Mouse (Mus musculus) forebrain, embryonic 11.5 days (tissue): ENCODE data around the gene Cpsf4. TPM values are rescaled to one million over a fixed set of nuclear protein-coding genes. Genes with fewer than 3 reads are reported as not detected.
A peak's percentile ranks its signal among the peaks of the same experiment; 100 is the strongest.

Experiments
- ATAC-seq: fragments of 200-750 bp; cut with Nextera tagmentation; replicated peaks from 2 replicates; pipeline ENCODE4 v1.8.0; 2017; ENCODE audit warnings: moderate TSS enrichment; ENCODE audit not compliant: low FRiP score
- DNase-seq: peaks from one replicate; pipeline ENCODE4 v3.0.0-alpha.2; 2017; ENCODE audit warnings: low spot score
- H3K27ac ChIP-seq: fragments of 300-500 bp; sonication (generic); 2 replicates; pipeline ENCODE4 v1.5.1; 2014; ENCODE audit warnings: low read depth, low read length
- H3K27me3 ChIP-seq: fragments of 300-500 bp; sonication (generic); 2 replicates; pipeline ENCODE4 v1.6.1; 2014; ENCODE audit warnings: mild to moderate bottlenecking, low read length, mixed read lengths; ENCODE audit not compliant: control insufficient read depth, insufficient read depth
- H3K36me3 ChIP-seq: fragments of 300-500 bp; sonication (generic); 2 replicates; pipeline ENCODE4 v1.6.1; 2014; ENCODE audit warnings: mild to moderate bottlenecking, low read length, moderate library complexity, mixed read lengths; ENCODE audit not compliant: control insufficient read depth, insufficient read depth
- H3K4me1 ChIP-seq: fragments of 300-500 bp; sonication (generic); replicated peaks from 2 replicates; pipeline ENCODE4 v1.6.1; 2014; ENCODE audit warnings: low read length, mixed read lengths; ENCODE audit not compliant: control insufficient read depth, insufficient read depth
- H3K4me2 ChIP-seq: fragments of 300-500 bp; sonication (generic); 2 replicates; pipeline ENCODE4 v1.6.1; 2014; ENCODE audit warnings: low read depth, mild to moderate bottlenecking, low read length, moderate library complexity, mixed read lengths; ENCODE audit not compliant: severe bottlenecking
- H3K4me3 ChIP-seq: fragments of 300-500 bp; sonication (generic); 2 replicates; pipeline ENCODE4 v1.5.1; 2014; ENCODE audit warnings: low read depth, low read length
- H3K9ac ChIP-seq: fragments of 300-500 bp; sonication (generic); 2 replicates; pipeline ENCODE4 v1.6.1; 2014; ENCODE audit warnings: low read length
- H3K9me3 ChIP-seq: fragments of 300-500 bp; sonication (generic); 2 replicates; pipeline ENCODE4 v1.6.1; 2016; ENCODE audit warnings: low read length, mixed read lengths; ENCODE audit not compliant: control insufficient read depth
- WGBS: fragments of 180-500 bp; shearing (Covaris S2); extraction: QIAGEN DNeasy Blood & Tissue Kit; methylation state at CpG from one replicate; pipeline ENCODE4 v1.1.7; 2014; 5-methylcytosine and 5-hydroxymethylcytosine counted together
- polyA plus RNA-seq: library from polyadenylated mRNA; unstranded; fragments of >200 nt; fragmentation: Nextera tagmentation; extraction: Ambion mirVana; gene quantifications from 2 replicates; pipeline ENCODE4 v1.2.1, GENCODE M21; 2014

Cpsf4 gene
- polyA plus RNA-seq, 1 experiment from 2014 or later: 59.0 TPM

DNA sequence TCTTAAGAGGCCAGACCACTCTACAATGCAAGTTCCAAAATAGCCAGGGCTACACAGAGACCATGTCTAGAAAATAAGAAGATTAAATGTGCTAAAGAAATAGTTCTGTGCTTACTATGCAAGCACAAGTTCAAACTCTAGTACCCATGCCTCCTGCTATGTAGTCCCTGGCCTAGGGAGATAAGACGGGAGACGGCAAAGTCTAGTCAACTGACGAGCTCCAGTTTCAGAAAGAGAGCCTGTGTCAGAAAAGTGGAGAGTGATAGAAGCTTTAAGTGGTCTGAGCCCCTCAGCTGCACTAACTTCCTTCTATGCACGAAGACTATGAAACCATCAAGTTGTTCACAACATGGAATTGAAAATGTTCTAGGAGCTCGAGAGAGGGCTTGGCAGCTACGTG is 17.7 kb upstream of the Cpsf4 start:
- H3K4me2 ChIP-seq: no peak overlapping the region
- DNase-seq (no peak), ATAC-seq (no peak)
- H3K4me3 ChIP-seq: no peak overlapping the region
- no peak overlapping the region for H3K27ac ChIP-seq
- 91% methylated on average over 6 of the region's 6 CpGs for WGBS
- no peaks in the 10 kb centered on the region for H3K4me1 ChIP-seq
- H3K9ac ChIP-seq: no peak overlapping the region
- H3K27me3 ChIP-seq: no peaks in the 10 kb centered on the region
- H3K36me3 ChIP-seq: peaks cover 23% of the 10 kb centered on the region
- H3K9me3 ChIP-seq: no peaks in the 10 kb centered on the region

DNA sequence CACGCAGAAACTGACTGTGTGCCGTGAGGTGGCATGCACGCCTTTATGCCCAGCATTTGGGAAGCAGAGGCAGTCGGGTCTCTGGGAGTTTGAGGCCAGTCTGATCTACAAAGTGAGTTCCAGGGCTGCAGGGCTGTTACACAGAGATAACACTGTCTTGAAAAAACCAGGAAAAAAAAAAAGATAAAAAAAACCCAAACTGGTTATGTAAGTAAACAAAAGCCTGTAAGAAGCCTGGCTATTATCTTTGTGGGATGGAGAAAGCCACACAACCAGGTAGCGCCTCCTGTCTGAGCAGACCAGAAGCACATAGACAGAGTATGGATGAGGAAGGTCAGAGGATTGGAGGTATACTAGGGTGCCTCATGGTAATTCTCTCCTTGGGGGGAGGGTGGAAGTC is 14.3 kb upstream of the Cpsf4 start:
- Histone ChIP-seq H3K27me3 (no peaks in the 10 kb centered on the region), H3K4me2 (no peak overlapping the region), H3K36me3 (peaks cover 4% of the 10 kb centered on the region; the same call in 1 of the 2 replicates), H3K9me3 (no peaks in the 10 kb centered on the region), H3K9ac (no peak overlapping the region), H3K4me3 (no peak overlapping the region), H3K4me1 (no peaks in the 10 kb centered on the region), H3K27ac (no peak overlapping the region)
- no peak for DNase-seq
- 92% methylated on average over 5 of the region's 5 CpGs for WGBS
- ATAC-seq: no peak

DNA sequence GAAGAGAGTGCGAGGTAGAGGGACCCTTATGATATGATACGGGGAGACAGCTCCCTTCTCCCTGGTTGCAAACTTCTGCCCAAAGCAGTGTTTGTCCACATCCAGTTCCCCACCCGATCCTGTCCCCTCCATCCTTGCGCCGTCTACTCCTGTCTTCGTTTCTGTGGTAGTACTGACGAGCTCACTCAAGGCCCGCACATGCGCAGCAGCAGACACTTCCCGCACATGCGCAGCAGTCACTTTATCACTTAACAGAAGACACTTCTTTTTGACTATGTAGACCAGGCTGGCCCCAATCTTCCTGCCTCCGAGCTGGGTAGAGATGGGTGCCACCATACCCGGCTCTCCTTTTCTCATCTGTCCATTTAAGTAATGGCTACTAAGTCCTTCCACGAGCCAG is 5.7 kb upstream of the Cpsf4 start:
- ATAC-seq (no peak), DNase-seq (no peak)
- Histone ChIP-seq H3K36me3 (peaks cover 3% of the 10 kb centered on the region; the same call in 1 of the 2 replicates), H3K4me2 (no peak overlapping the region), H3K4me1 (peaks cover 3% of the 10 kb centered on the region; the same call in 1 of the 2 replicates), H3K27ac (no peak overlapping the region), H3K27me3 (no peaks in the 10 kb centered on the region), H3K9ac (no peak overlapping the region), H3K9me3 (no peaks in the 10 kb centered on the region), H3K4me3 (no peak overlapping the region)
- WGBS: 94% methylated on average over 14 of the region's 14 CpGs

DNA sequence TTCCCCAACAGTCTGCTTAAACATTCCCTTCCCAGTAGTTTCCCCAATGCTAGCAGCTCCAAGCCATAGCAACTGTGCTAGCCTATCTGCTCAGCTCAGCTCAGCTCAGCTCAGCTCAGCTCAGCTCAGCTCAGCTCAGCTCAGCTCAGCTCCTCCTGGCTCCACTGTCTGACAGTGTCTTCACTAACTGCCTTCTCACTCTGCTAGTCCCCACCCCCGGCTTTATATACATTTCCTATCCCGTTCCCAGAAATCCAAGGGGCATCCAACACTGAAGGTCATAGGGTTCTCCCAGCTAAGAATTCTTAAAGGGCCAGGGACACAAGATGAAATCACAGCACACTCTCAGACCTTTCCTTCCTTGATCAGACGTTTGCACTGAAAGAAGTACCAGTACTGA is 2.3 kb upstream of the Cpsf4 start:
- Histone ChIP-seq H3K9me3 (no peaks in the 10 kb centered on the region), H3K4me2 (no peak overlapping the region), H3K27ac (no peak overlapping the region), H3K36me3 (peaks cover 3% of the 10 kb centered on the region; the same call in 1 of the 2 replicates), H3K9ac (no peak overlapping the region), H3K27me3 (no peaks in the 10 kb centered on the region), H3K4me3 (no peak overlapping the region), H3K4me1 (peaks cover 9% of the 10 kb centered on the region)
- WGBS: 83% methylated on average over 3 of the region's 3 CpGs
- no peak for ATAC-seq
- no peak for DNase-seq

DNA sequence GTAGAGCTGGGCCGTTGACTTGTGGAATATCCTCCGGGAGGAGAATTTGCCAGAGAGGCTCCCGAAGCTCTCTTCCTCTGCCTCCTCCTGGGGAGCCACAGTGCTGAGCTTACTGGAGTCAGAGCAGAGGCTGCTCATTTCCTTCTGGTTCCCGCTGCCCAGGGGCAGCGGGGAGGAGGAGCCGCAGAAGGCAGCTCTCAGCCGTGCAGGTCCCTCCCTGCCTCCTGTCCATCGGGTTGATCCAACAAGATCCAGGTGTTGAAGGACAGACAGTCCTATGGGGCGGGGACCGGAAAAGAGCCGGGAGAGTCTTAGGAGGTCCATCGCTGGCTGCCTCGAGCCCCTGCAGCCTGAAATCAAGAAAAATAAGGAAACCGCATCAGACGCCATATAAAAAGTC is 1.8 kb upstream of the Cpsf4 start:
- no peak for ATAC-seq

DNA sequence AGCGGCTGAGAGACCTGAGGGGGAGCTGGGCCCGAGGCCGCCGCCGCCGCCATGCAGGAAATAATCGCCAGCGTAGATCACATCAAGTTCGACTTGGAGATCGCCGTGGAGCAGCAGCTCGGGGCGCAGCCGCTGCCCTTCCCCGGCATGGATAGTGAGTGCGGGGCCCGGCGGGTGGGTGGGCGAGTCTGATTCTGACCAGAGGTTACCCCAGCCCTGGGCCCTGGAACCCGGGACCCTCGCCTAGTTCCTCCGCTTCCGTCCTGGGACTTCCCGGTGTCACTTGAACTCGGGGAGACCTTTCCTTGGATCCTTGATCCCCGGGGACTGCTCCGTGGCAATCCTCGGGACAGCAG is 271 bp downstream of the Cpsf4 start:
- H3K9ac ChIP-seq: peak overlapping the region; percentile 86
- H3K4me1 ChIP-seq: peaks cover 9% of the 10 kb centered on the region
- under 1% methylated on average over 25 of the region's 28 CpGs for WGBS
- DNase-seq (no peak), ATAC-seq (peak; percentile 76)
- H3K27ac ChIP-seq: no peak overlapping the region
- no peaks in the 10 kb centered on the region for H3K27me3 ChIP-seq
- peak overlapping the region; percentile 78 for H3K4me3 ChIP-seq
- no peaks in the 10 kb centered on the region for H3K9me3 ChIP-seq
- H3K4me2 ChIP-seq: peak overlapping the region; percentile 62
- H3K36me3 ChIP-seq: peaks cover 7% of the 10 kb centered on the region

More for the DNA sequence above, 1.8 kb upstream of the Cpsf4 start:
- H3K4me2 ChIP-seq: no peak overlapping the region
- 90% methylated on average over 15 of the region's 15 CpGs for WGBS
- DNase-seq: no peak
- H3K9me3 ChIP-seq: no peaks in the 10 kb centered on the region
- H3K4me1 ChIP-seq: peaks cover 9% of the 10 kb centered on the region
- no peak overlapping the region for H3K4me3 ChIP-seq
- no peak overlapping the region for H3K27ac ChIP-seq
- H3K36me3 ChIP-seq: peaks cover 3% of the 10 kb centered on the region; the same call in 1 of the 2 replicates
- no peaks in the 10 kb centered on the region for H3K27me3 ChIP-seq
- no peak overlapping the region for H3K9ac ChIP-seq

DNA sequence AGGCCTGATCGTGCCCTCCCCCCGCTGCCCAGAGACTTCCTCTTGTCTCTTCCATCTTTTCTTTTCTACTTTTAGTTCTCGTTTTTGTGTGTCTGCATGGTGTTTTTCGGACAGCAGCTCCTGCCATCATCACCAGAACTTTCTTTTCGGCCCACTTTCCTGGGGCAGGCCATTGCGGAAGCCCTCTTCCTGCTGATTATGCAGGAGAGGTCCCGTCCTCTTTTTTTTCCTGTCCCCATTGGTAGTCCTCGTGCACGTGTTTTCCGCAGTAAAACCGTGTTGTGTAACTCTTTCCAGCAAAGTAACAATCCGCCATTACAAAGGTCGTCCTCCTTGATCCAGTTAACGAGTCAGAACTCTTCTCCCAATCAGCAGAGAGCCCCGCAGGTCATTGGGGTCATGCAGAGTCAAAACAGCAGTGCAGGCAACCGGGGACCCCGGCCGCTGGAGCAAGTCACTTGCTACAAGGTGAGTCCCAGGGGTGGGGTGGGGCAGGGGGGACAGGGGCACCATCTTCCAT is 11.5 kb downstream of the Cpsf4 start:
- ATAC-seq (no peak), DNase-seq (no peak)
- H3K4me3 ChIP-seq: no peak overlapping the region
- no peaks in the 10 kb centered on the region for H3K4me1 ChIP-seq
- H3K9me3 ChIP-seq: no peaks in the 10 kb centered on the region
- H3K4me2 ChIP-seq: no peak overlapping the region
- H3K27me3 ChIP-seq: no peaks in the 10 kb centered on the region
- H3K27ac ChIP-seq: no peak overlapping the region
- peaks cover 17% of the 10 kb centered on the region for H3K36me3 ChIP-seq
- 89% methylated on average over 18 of the region's 18 CpGs for WGBS
- H3K9ac ChIP-seq: no peak overlapping the region

DNA sequence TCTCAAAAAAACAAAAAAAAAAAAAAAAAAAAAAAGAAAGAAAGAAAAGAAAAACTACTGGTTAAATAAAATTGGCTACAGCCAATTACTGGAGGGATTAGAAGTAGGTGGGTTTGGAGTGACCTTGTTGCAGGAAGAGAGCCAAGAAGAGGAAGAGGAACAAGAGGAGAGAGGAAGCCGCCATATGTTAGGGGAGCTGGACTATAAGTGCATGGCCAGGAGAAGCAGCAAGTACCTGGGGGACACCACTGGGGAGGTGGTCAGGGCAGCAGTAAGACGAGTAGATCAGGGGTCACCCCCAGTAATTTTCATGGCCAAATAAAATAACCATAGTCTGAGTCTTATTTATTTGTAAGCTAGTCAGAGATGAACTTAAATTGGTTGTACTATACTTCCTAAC is 18.2 kb downstream of the Cpsf4 start:
- WGBS: 85% methylated on average over 2 of the region's 2 CpGs
- no peak for ATAC-seq
- H3K4me3 ChIP-seq: no peak overlapping the region

DNA sequence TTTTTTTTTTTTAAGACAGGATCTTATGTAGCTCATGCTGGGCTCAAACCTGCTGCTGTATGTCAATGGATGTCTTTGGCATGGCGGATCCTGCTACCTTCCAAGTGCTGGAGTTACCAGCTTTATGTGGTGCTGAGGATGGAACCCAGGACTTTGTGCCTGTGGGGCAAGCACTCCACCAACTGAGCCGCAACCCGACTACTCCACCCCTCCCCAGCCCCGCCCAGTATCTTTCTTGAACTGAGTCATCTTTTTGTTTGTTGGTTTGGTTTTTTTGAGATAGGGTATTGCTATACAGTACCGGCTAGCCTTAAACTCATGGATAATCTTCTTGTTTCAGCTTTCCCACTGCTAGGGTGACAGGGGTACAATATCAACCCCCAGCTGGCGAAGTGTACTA is 22.4 kb downstream of the Cpsf4 start:
- Histone ChIP-seq H3K4me1 (peaks cover 8% of the 10 kb centered on the region; the same call in 1 of the 2 replicates), H3K4me2 (no peak overlapping the region), H3K4me3 (no peak overlapping the region), H3K36me3 (peaks cover 8% of the 10 kb centered on the region), H3K9ac (no peak overlapping the region), H3K27me3 (no peaks in the 10 kb centered on the region), H3K27ac (no peak overlapping the region), H3K9me3 (no peaks in the 10 kb centered on the region)
- ATAC-seq: no peak
- 94% methylated on average over 6 of the region's 6 CpGs for WGBS
- DNase-seq: no peak

More for the DNA sequence above, 18.2 kb downstream of the Cpsf4 start:
- H3K27me3 ChIP-seq: no peaks in the 10 kb centered on the region
- peaks cover 17% of the 10 kb centered on the region for H3K36me3 ChIP-seq
- no peak overlapping the region for H3K4me2 ChIP-seq
- H3K4me1 ChIP-seq: peaks cover 2% of the 10 kb centered on the region; the same call in 1 of the 2 replicates
- H3K27ac ChIP-seq: no peak overlapping the region
- no peak overlapping the region for H3K9ac ChIP-seq
- no peak for DNase-seq
- no peaks in the 10 kb centered on the region for H3K9me3 ChIP-seq
